In the genomic region with DNA sequence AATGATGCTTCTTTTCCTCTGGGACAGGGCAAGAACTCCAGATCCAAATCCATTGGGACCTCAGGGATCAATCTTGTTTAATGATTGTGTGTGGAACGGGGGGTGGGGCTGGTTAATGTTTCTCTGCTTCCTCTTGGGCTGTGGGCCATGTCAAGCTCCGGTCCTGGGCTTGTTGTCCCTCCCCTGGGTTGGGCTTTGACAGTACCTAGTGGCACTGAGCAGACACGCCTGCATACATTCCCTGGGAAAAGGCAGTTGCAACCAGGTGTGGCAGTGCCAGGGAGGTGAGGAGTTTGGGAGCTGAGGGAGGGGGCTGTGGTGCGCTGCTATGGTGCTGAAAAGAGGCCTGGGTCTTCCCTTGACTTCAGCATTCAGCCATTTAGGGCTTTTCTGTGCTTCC, we compare ENCODE assay signal across 15 mouse cellular contexts. TPM values are rescaled to one million over a fixed set of nuclear protein-coding genes. Genes with fewer than 3 reads are reported as not detected.
DNase-seq lines count a peak whose midpoint lies in the region; ATAC-seq and TF ChIP-seq lines count a peak whose summit lies in the region.
"Had no signal": no experiment of that assay in that cellular context is flagged by ENCODE, and none has a peak within 500 bp of the region (broad histone marks: within the 10 kb centered on the region; RNA-seq: fewer than 3 reads in every experiment).

No protein-coding gene starts in this region.

- TF ChIP-seq CTCF in intestine, postnatal 0 days (IDR thresholded peaks at IDR 0.05; ENCODE audit: low read depth), result no peak

- DNase-seq in kidney, adult 9 months, result peak; percentile 85
- peak; percentile 39 for DNase-seq in liver
- no peak for DNase-seq in testis, postnatal 14 days (ENCODE audit: low spot score)
- DNase-seq in spleen, postnatal 10 days (ENCODE audit: low spot score in 2 of 2), result no peak
- DNase-seq: cerebellum, adult 2 months; heart, postnatal 4 days; thymus, postnatal 25 days had no signal

- WGBS in intestine, postnatal 0 days, result 39% methylated on average over 4 of the region's 4 CpGs
- WGBS in stomach, embryonic 14.5 days, result 44% methylated on average over 4 of the region's 4 CpGs

- H3K27ac ChIP-seq in intestine, postnatal 0 days (ENCODE audit: low read depth, low read length), result peak overlapping the region; percentile 21; the same call in 1 of the 2 replicates
- peak overlapping the region; percentile 15; the same call in 1 of the 2 replicates for H3K27ac ChIP-seq in stomach, embryonic 14.5 days (ENCODE audit: low read length)
- H3K27ac ChIP-seq: left cerebral cortex, adult 2 months; limb, embryonic 15.5 days; midbrain, embryonic 10.5 days had no signal

- peak; percentile 74 for ATAC-seq in intestine, postnatal 0 days
- ATAC-seq in stomach, embryonic 14.5 days (ENCODE audit: insufficient number of reproducible peaks, insufficient read depth, low FRiP score, low read depth), result no peak
- no peak for ATAC-seq in megakaryocyte progenitor cell, adult 5-6 weeks (replicated peaks; ENCODE audit: poor library complexity)
- ATAC-seq: inflammation-experienced regulatory T-cells, adult 6 months had no signal

- H3K27me3 ChIP-seq in intestine, postnatal 0 days (replicated peaks; ENCODE audit: control insufficient read depth, insufficient read depth, low read length), result no peaks in the 10 kb centered on the region
- 0 out of 2 replicates have a peak, but pooled peaks cover under 1% of the 10 kb centered on the region for H3K27me3 ChIP-seq in stomach, embryonic 14.5 days (ENCODE audit: control insufficient read depth, insufficient read depth, low read length)

- H3K4me1 ChIP-seq in intestine, postnatal 0 days (replicated peaks; ENCODE audit: control insufficient read depth, insufficient read depth, low read length), result no peaks in the 10 kb centered on the region
- H3K4me1 ChIP-seq in stomach, embryonic 14.5 days (ENCODE audit: control insufficient read depth, insufficient read depth, low read length), result no peaks in the 10 kb centered on the region
- H3K4me1 ChIP-seq: limb, embryonic 15.5 days had no signal

- H3K4me3 ChIP-seq in intestine, postnatal 0 days (ENCODE audit: low read depth, low read length), result peak overlapping the region; percentile 29
- H3K4me3 ChIP-seq in stomach, embryonic 14.5 days (ENCODE audit: low read depth, low read length), result no peak overlapping the region
- H3K4me3 ChIP-seq: left cerebral cortex, adult 2 months; limb, embryonic 15.5 days; midbrain, embryonic 10.5 days had no signal

- no peaks in the 10 kb centered on the region for H3K9me3 ChIP-seq in intestine, postnatal 0 days (ENCODE audit: control insufficient read depth)
- H3K9me3 ChIP-seq in stomach, embryonic 14.5 days (ENCODE audit: control insufficient read depth, low read depth, low read length), result no peaks in the 10 kb centered on the region
- H3K9me3 ChIP-seq: limb, embryonic 15.5 days; midbrain, embryonic 10.5 days had no signal

- H3K4me2 ChIP-seq in intestine, postnatal 0 days (replicated peaks; ENCODE audit: low read depth), result peak overlapping the region; percentile 49
- no peak overlapping the region for H3K4me2 ChIP-seq in stomach, embryonic 14.5 days (replicated peaks; ENCODE audit: low read depth, low read length)
- H3K4me2 ChIP-seq: limb, embryonic 15.5 days had no signal

- no peak overlapping the region for H3K9ac ChIP-seq in intestine, postnatal 0 days (ENCODE audit: low read depth, low read length)
- no peak overlapping the region for H3K9ac ChIP-seq in stomach, embryonic 14.5 days (replicated peaks; ENCODE audit: low read depth, low read length)
- H3K9ac ChIP-seq: limb, embryonic 15.5 days had no signal

- H3K36me3 ChIP-seq in intestine, postnatal 0 days (ENCODE audit: control insufficient read depth, insufficient read depth), result no peaks in the 10 kb centered on the region
- H3K36me3 ChIP-seq in stomach, embryonic 14.5 days (ENCODE audit: control insufficient read depth, insufficient read depth, low read length), result no peaks in the 10 kb centered on the region
- H3K36me3 ChIP-seq: limb, embryonic 15.5 days; midbrain, embryonic 10.5 days had no signal

RNA-seq across cellular contexts. Expression of gene Gjb1, which starts 0.9 kb away (rescaled TPM):
- polyA plus RNA-seq in intestine, postnatal 0 days (2015; fragmentation: Nextera tagmentation; extraction: Ambion mirVana), result 105 and 119 TPM in 2 replicates
- 1.2 and 3.6 TPM in 2 replicates for polyA plus RNA-seq in stomach, embryonic 14.5 days (2014; fragmentation: Nextera tagmentation; extraction: Ambion mirVana)
- total RNA-seq in megakaryocyte progenitor cell, adult 5-6 weeks (2015), result not detected in 2 replicates
- total RNA-seq in megakaryocyte progenitor cell, adult 5-6 weeks (2017), result not detected in 2 replicates
- total RNA-seq: heart, adult 8-10 months; heart, postnatal 4 days had no signal
- polyA plus RNA-seq: inflammation-experienced regulatory T-cells, adult 6 months; midbrain, embryonic 10.5 days had no signal

RNA-seq across cellular contexts. Expression of gene Zmym3, which starts 43.6 kb away (rescaled TPM):
- 9.8 and 10.6 TPM in 2 replicates for polyA plus RNA-seq in intestine, postnatal 0 days (2015; fragmentation: Nextera tagmentation; extraction: Ambion mirVana)
- 28.0 and 30.4 TPM in 2 replicates for polyA plus RNA-seq in stomach, embryonic 14.5 days (2014; fragmentation: Nextera tagmentation; extraction: Ambion mirVana)
- total RNA-seq in megakaryocyte progenitor cell, adult 5-6 weeks (2015), result 44.6 and 47.2 TPM in 2 replicates
- 25.1 and 30.1 TPM in 2 replicates for total RNA-seq in megakaryocyte progenitor cell, adult 5-6 weeks (2017)

RNA-seq across cellular contexts. Expression of gene Nono, which starts 52.0 kb away (rescaled TPM):
- 101 and 103 TPM in 2 replicates for polyA plus RNA-seq in intestine, postnatal 0 days (2015; fragmentation: Nextera tagmentation; extraction: Ambion mirVana)
- polyA plus RNA-seq in stomach, embryonic 14.5 days (2014; fragmentation: Nextera tagmentation; extraction: Ambion mirVana), result 358 and 366 TPM in 2 replicates
- total RNA-seq in megakaryocyte progenitor cell, adult 5-6 weeks (2015), result 244 and 248 TPM in 2 replicates
- total RNA-seq in megakaryocyte progenitor cell, adult 5-6 weeks (2017), result 452 and 507 TPM in 2 replicates

Comparison
In these comparisons a context has a peak if more than half of its experiments do, and no peak if none do; other contexts are left out.
1. DNase-seq: peak in kidney, adult 9 months (single experiment) and liver (single experiment); none in testis, postnatal 14 days (single experiment) and spleen, postnatal 10 days (0 of 2).
2. RNA of gene Gjb1, which starts 0.9 kb away (polyA plus RNA-seq): 105 to 119 TPM in intestine, postnatal 0 days; 1.2 to 3.6 TPM in stomach, embryonic 14.5 days; every median in the first group is over 10 times any median in the second.